Mouse (Mus musculus) 3134 (cell line): ENCODE data around the gene Rlf.
"Not testable (repeated sequence)": the region's sequence is repeated elsewhere in the genome, so short reads cannot be mapped to it uniquely, and the experiment has no call there.

Source experiments
- DNase-seq: peaks from one replicate; pipeline ENCODE4 v3.0.0-alpha.2; 2011; ENCODE audit warnings: low spot score; ENCODE audit not compliant: insufficient read length; ENCODE audit errors: extremely low read depth

Gene Rlf

DNA sequence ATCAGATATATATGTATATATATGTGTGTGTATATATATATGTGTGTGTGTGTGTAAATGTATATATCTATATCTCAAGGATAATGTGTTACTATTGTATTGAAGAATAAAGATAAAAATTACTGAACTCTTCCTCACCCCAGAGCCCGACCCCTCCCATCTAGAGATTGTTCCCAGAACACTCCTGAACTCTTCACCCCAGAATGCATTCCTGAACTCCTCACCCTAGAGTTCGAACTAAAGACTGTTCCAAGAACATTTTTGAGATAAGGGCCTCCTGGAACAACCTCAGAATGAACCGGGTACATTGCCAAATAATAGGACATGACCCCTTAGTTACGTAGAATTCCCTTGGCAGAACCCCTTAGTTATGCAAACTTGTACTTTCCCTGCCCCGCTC lies 48.2 kb downstream of the Rlf start:
- DNase-seq: not testable (repeated sequence)

DNA sequence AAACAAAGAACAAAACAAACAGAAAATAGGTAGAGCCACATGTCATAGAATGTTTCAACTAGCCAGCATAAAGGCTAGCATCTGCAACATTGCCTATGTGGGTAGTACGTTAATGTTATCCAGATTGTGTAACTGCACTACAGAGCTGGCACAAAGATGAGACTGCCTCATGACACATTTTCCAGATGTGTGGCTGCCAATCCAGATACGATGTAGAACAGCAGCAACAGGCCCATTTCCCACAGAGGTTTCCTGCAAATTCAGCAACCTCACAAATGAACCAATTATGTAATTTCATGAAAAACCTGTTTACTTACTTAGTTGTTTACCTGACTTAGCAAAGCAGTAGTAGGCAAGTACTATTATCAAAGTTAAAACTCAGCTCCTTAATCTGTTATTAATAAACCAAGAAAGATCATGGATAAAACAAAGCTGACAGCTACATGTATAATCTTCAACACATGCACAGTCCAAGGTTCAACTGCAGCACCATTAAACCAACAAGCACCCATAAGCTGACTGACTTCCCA lies 51.3 kb downstream of the Rlf start:
- no peak for DNase-seq

DNA sequence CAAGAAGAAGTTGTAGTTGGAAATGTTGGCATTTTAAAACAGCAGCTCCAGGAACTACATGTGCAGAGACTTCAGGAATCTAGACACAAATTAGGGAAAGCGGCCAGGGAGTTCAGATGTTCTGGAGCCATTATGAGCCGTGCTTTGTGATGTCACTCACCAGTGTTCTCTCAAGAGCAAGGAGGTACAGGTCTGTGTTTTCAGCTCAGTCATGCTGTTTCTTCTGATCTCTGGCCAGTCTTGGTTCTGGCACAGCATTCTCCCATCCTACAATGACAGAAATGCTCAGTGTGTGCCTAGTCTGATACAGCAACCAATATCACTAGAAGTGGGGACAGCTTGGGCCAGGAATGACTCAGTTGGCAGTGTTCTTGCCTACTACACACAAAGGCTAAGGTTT lies 105.8 kb downstream of the Rlf start, which contains the start of gene Tmco2:
Gene Tmco2 (minus strand): TSS at position 101 of the 400 bp plus-strand sequence.
- DNase-seq: no peak

DNA sequence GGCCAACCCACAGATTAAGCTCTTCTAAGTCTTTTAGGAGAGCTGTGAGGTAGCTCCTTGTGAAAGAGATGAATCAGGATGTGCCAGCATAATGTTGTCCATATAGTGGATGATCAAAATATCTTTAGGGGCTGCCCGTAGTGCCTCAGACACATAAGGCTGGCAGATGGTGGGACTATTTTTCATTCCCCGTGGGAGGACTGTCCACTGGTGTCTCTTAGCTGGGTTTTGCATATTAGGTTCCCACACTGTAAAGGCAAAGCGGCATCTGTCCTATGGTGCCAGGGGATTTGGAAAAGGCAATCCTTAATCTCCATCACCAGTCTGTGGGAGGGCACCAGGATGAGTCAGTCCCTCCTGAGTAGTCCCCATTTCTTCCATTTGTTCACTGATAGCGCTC lies 111.6 kb downstream of the Rlf start:
- DNase-seq: no peak

DNA sequence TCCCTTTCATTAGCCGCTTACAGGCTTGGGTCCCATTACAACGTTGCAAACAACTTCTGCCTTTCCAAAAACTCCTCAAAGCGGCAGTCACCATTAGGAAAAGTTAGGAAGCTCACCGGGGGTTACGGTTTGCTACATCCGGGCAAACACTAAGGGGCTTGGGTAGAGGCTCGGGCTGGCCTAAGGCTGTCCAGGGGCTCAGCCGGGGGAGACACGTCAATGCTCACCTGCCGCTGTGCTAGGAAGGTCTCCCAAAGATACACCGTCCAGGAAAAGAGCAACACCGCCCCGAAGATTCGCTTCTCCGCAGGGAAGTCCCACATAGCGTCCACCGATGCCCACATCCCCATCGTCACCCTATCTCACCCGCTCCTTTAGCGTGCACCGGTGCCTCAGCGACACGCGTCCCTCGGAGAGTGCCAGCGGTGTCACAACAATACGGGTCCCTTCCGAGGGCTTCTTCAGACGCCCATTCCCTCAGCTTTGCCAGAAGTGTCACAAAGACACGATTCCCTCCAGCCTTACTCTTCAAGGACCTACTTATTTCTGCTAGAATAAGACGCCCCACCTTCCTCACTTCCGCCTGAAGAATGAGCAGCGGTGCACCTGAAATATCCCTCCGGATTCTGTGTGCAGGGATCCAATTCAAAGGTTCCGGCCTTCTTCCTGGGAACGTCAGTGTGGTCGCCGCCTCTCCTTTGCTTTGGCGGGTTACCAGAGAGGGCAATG lies 117.1 kb downstream of the Rlf start, which contains the start of gene Zmpste24:
Gene Zmpste24 (minus strand): TSS at position 592 of the 729 bp plus-strand sequence.
- DNase-seq: peak; percentile 80
